Mouse (Mus musculus): Measurements from ENCODE around the gene Atxn1l.

Atxn1l gene

DNA sequence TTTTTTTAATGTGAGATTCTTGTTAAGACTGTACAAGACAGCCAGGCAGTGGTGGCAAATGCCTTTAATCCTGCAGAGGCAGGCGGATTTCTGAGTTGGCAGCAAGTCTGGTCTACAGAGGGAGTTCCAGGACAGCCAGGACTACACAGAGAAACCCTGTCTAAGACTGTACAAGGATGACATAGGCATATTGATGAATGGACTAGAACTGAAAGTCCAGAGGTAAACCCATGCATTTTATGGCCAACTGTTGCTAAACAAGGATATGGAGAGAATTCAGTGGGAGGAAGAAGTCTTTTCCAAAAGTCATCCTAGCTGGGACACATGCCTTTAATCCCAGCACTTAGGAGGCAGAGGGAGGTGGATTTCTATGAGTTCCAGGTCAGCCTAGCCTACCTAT, 39.8 kb downstream of the Atxn1l start:
- no peak for TF ChIP-seq GATA4 (IDR thresholded peaks at IDR 0.05; ENCODE audit: insufficient replicate concordance, low read length)

DNA sequence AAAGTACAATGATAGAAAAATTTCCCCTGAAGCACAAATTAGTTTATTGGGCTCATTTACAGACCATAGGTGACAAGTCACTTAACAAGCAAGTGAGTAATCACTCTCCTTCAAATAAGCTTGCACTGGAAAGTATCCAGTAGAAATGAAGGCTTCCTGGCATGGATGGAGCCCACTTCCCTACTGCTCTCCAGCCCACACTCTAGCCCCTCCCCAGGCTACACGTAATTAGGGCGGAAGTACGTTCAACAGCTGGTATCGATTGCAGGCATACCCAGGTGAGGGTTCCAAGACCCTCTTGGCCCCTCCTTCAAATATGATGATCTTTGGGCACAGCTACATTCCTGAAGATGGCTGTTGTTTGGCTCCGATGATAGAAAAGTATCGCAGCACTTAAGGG, 43.4 kb downstream of the Atxn1l start:
- no peak for TF ChIP-seq GATA4 (IDR thresholded peaks at IDR 0.05; ENCODE audit: insufficient replicate concordance, low read length)

DNA sequence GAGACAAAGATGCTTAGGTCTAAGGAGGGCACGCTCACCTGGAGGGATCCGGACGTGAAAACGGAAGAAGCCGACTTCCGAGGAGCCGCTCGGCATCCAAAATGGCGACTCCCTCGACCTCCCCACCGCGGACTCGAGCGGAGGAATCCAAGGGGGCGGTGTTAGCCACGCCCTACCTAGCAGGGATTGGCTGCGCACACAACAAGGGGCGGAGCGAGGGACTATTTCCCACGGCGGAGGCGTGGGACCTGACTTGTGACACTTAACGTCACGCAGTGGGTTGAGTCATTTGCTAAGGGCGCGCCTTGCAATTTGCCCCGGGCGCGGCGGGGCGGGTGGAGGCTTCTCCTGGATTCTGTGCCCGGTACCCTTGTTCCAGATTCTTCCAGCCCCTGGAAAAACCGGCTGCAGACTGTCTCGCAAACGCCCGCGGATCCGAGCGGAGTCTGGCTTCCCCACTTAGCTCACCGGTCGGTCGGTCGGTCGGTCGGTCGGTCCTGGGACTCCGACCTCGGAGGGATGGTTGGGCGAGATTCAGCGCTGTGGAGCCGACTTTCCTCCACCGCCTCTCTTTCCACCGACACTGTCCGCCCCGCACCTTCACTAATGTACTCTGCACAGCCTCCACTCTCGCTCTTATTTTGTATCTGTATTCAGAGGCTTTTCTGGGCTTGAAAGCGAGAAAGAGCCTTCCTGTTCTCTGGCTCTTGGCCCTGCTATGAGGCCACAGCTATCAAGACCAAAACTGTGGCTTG, 44.2 kb downstream of the Atxn1l start, which contains the start of gene Ist1:
Gene Ist1 (minus strand): TSS at position 115 of the 755 bp plus-strand sequence.
- TF ChIP-seq GATA4 (IDR thresholded peaks at IDR 0.05; ENCODE audit: insufficient replicate concordance, low read length): peak; percentile 18; the same call in 1 of the 2 replicates

GRCm38 (mm10) chr8:109692443-109693145, 44.9 kb downstream of the Atxn1l start:
- TF ChIP-seq GATA4 (IDR thresholded peaks at IDR 0.05; ENCODE audit: insufficient replicate concordance, low read length): no peak

GRCm38 (mm10) chr8:109691769-109692168, 45.8 kb downstream of the Atxn1l start:
- TF ChIP-seq GATA4 (IDR thresholded peaks at IDR 0.05; ENCODE audit: insufficient replicate concordance, low read length): no peak

DNA sequence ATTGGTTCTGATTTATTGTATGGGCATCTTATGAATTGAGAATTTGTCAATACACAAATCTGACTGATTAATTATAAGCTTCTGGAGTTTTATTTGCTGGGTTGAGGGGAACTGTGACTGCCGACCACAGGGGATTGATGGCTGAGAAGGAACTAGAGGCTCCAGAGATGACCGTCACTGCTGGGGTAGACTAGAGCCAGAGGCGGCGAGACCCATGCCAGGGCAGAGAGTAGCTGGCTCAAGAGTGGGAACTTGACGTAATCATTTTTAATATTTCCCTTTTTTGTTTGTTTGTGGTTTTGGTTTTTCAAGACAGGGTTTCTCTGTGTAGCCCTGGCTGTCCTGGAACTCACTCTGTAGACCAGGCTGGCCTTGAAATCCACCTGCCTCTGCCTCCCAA, 50.3 kb downstream of the Atxn1l start:
- TF ChIP-seq GATA4 (IDR thresholded peaks at IDR 0.05; ENCODE audit: insufficient replicate concordance, low read length): no peak

GRCm38 (mm10) chr8:109682120-109682519, 55.4 kb downstream of the Atxn1l start:
- TF ChIP-seq GATA4 (IDR thresholded peaks at IDR 0.05; ENCODE audit: insufficient replicate concordance, low read length): no peak

GRCm38 (mm10) chr8:109681535-109681934, 56.0 kb downstream of the Atxn1l start:
- no peak for TF ChIP-seq GATA4 (IDR thresholded peaks at IDR 0.05; ENCODE audit: insufficient replicate concordance, low read length)
